Mouse (Mus musculus): Measurements from ENCODE around the gene Gm867. TPM values are rescaled to one million over a fixed set of nuclear protein-coding genes. Genes with fewer than 3 reads are reported as not detected.

Gm867 gene
- polyA plus RNA-seq, 1 experiment from 2014 or later: 0.51 TPM

- 47% methylated on average over 8 of the region's 8 CpGs for WGBS
- Histone ChIP-seq H3K36me3 (ENCODE audit: control insufficient read depth, insufficient read depth, low read length) (no peaks in the 10 kb centered on the region), H3K4me3 (ENCODE audit: low read length) (no peak overlapping the region), H3K27ac (ENCODE audit: low read length) (no peak overlapping the region), H3K9ac (ENCODE audit: low read depth, low read length) (no peak overlapping the region), H3K27me3 (replicated peaks; ENCODE audit: control insufficient read depth, insufficient read depth, low read length) (no peaks in the 10 kb centered on the region), H3K4me1 (ENCODE audit: control insufficient read depth, insufficient read depth, low read length) (peaks cover 11% of the 10 kb centered on the region), H3K9me3 (ENCODE audit: control insufficient read depth, low read length) (no peaks in the 10 kb centered on the region), H3K4me2 (ENCODE audit: low read depth, low read length) (no peak overlapping the region)
- no peak for ATAC-seq
These were observed 50.9 kb downstream of the Gm867 start for GRCm38 (mm10) chr10:75889406-75890153.

Other genes with a start within 250 kb of the Gm867 start
- 26.4 and 27.1 TPM in 2 replicates for gene Cabin1, start 176.3 kb downstream of the Gm867 start, polyA plus RNA-seq (2015; fragmentation: Nextera tagmentation; extraction: Ambion mirVana)
- 82.0 and 92.1 TPM in 2 replicates for gene Ddt, start 167.3 kb downstream of the Gm867 start, polyA plus RNA-seq (2015; fragmentation: Nextera tagmentation; extraction: Ambion mirVana)
- gene Gm20441, start 159.7 kb downstream of the Gm867 start, polyA plus RNA-seq (2015; fragmentation: Nextera tagmentation; extraction: Ambion mirVana): not detected in 2 replicates
- 49.1 and 53.1 TPM in 2 replicates for gene Gstt3, start 159.3 kb downstream of the Gm867 start, polyA plus RNA-seq (2015; fragmentation: Nextera tagmentation; extraction: Ambion mirVana)
- gene Gstt1, start 142.1 kb downstream of the Gm867 start, polyA plus RNA-seq (2015; fragmentation: Nextera tagmentation; extraction: Ambion mirVana): 16.4 and 19.2 TPM in 2 replicates
- gene Gstt4, start 118.1 kb downstream of the Gm867 start, polyA plus RNA-seq (2015; fragmentation: Nextera tagmentation; extraction: Ambion mirVana): not detected in 2 replicates
- 78.3 and 83.7 TPM in 2 replicates for gene Gstt2, start 103.2 kb downstream of the Gm867 start, polyA plus RNA-seq (2015; fragmentation: Nextera tagmentation; extraction: Ambion mirVana)
- gene Mif, start 80.4 kb downstream of the Gm867 start, polyA plus RNA-seq (2015; fragmentation: Nextera tagmentation; extraction: Ambion mirVana): 1,982 and 2,201 TPM in 2 replicates
- 6.8 and 9.7 TPM in 2 replicates for gene Derl3, start 47.3 kb downstream of the Gm867 start, polyA plus RNA-seq (2015; fragmentation: Nextera tagmentation; extraction: Ambion mirVana)
- 149 and 171 TPM in 2 replicates for gene Smarcb1, start 19.1 kb downstream of the Gm867 start, polyA plus RNA-seq (2015; fragmentation: Nextera tagmentation; extraction: Ambion mirVana)
- gene Chchd10, start 7.5 kb downstream of the Gm867 start, polyA plus RNA-seq (2015; fragmentation: Nextera tagmentation; extraction: Ambion mirVana): 252 and 271 TPM in 2 replicates
- gene Mmp11, start 4.2 kb downstream of the Gm867 start, polyA plus RNA-seq (2015; fragmentation: Nextera tagmentation; extraction: Ambion mirVana): 23.5 and 25.4 TPM in 2 replicates
- 0.68 TPM in 1 of 2 replicates, not detected in the other for gene Vpreb3, start 2.4 kb upstream of the Gm867 start, polyA plus RNA-seq (2015; fragmentation: Nextera tagmentation; extraction: Ambion mirVana)
- not detected in 2 replicates for gene Gm5134, start 13.8 kb upstream of the Gm867 start, polyA plus RNA-seq (2015; fragmentation: Nextera tagmentation; extraction: Ambion mirVana)
- 16.4 and 16.6 TPM in 2 replicates for gene Zfp280b, start 92.0 kb upstream of the Gm867 start, polyA plus RNA-seq (2015; fragmentation: Nextera tagmentation; extraction: Ambion mirVana)
- gene Slc5a4b, start 170.3 kb upstream of the Gm867 start, polyA plus RNA-seq (2015; fragmentation: Nextera tagmentation; extraction: Ambion mirVana): 0.73 and 1.4 TPM in 2 replicates
- 0.21 and 0.28 TPM in 2 replicates for gene Slc5a4a, start 206.8 kb upstream of the Gm867 start, polyA plus RNA-seq (2015; fragmentation: Nextera tagmentation; extraction: Ambion mirVana)

All from intestine, embryonic 16.5 days (tissue).